Mouse (Mus musculus): ENCODE measurements around the gene Muc15.

Muc15 gene

GRCm38 (mm10) chr2:110721290-110721753, at the start of gene Muc15:
Gene Muc15 (plus strand): TSS chr2:110721340.
- no peak for DNase-seq (ENCODE audit: low read depth in 2 of 2, low spot score in 2 of 2)

GRCm38 (mm10) chr2:110709436-110709835, 11.7 kb upstream of the Muc15 start:
- no peak for DNase-seq (ENCODE audit: low read depth in 2 of 2, low spot score in 2 of 2)

- DNase-seq (ENCODE audit: low read depth in 2 of 2, low spot score in 2 of 2) = no peak
Measured at GRCm38 (mm10) chr2:110710055-110710720, 11.0 kb upstream of the Muc15 start.

GRCm38 (mm10) chr2:110719051-110719450, 2.1 kb upstream of the Muc15 start:
- no peak for DNase-seq (ENCODE audit: low read depth in 2 of 2, low spot score in 2 of 2)

DNA sequence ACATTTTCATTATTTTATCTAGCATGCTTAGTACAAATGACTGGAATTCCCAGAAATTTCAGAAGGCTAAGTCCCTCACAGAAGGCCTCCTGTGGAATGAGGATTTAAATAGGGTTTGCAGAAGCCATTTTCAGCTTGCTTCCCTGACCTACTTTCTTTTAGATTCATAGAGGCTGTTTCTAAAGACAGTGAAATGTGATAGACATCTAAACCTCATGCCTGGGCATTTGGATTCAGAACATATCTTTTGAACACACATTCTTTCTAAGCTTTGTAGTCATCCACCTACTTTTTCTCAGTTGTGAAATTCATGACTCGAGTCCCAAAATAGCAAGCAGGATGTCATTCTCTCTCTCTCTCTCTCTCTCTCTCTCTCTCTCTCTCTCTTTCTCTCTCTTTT, 1.1 kb downstream of the Muc15 start:
- no peak for DNase-seq (ENCODE audit: low read depth in 2 of 2, low spot score in 2 of 2)

DNA sequence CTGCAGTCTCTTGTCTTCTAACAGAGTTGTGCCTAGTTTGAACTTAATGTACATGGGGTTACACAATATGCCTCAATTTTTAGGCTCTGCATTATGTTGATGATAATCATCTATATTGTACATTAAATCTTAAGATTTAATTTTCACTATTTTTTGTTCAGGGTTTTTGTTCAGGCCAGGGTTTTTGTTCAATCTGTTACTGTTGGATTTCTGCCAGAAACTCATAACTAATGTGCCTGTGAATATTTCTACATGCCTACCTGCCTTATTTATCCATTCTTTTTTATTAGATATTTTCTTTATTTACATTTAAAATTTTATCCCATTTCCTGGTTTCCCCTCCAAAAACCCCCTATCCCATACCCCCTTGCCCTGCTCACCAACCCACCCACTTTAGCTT, 5.0 kb downstream of the Muc15 start:
- DNase-seq (ENCODE audit: low read depth in 2 of 2, low spot score in 2 of 2) = no peak

DNA sequence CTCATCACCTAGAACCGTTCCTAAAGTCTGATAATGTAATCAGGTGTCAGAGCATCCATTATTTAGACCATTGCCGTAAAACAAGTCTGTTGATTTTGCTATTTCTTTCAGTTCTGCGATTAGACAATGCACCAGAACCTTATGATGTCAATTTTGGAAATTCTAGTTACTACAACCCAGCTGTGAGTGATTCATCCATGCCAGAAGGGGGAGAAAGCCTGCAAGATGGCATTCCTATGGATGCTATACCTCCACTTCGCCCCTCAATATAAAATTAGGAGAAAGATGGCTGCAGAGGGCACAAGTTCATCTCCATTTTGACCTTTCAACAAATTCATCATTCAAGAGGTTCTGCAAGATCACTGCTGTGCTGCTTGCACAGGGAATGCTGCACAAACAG, 16.1 kb downstream of the Muc15 start:
- DNase-seq (ENCODE audit: low read depth in 2 of 2, low spot score in 2 of 2) = no peak

GRCm38 (mm10) chr2:110737981-110738380, 16.8 kb downstream of the Muc15 start:
- no peak for DNase-seq (ENCODE audit: low read depth in 2 of 2, low spot score in 2 of 2)

- no peak for DNase-seq (ENCODE audit: low read depth in 2 of 2, low spot score in 2 of 2)
Measured at GRCm38 (mm10) chr2:110739781-110740180, 18.6 kb downstream of the Muc15 start.

DNA sequence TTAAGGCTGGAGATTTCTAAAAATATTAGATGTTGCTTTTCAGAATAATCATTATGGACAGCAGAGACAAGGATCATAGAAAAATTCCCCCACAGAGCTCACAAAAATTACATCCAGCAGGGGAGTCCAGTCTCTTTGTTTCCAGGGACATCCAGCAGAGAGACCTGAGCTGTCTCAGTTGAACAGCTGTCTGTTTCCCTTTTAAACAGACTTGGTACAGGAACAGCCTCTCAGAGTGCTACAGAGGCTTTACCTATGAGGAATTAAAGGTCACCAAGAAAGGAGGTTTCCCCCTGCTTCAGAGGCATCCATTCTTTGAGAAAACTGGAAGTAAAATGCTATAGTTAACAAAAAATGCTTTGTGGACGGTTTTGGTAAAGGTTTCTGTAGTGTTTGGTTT, 19.4 kb downstream of the Muc15 start:
- no peak for DNase-seq (ENCODE audit: low read depth in 2 of 2, low spot score in 2 of 2)

DNA sequence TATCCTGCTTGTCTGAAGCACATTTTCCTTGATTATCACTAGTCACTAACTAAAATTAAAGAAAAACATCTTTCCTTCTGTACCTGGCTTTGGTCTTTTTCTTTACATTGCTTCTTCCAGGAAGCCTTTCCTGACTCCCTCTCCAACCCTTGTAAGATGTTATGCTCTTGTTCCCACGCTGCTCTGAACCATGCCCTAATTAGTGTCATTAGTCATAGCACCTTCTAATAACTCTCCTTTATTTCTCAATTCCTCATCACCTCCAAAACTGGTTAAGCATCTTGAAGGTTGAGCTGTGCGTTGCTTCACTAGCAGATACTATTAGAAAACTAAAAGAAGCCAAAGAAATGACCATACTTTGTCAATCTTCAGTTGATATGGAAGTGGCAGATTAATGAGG, 36.4 kb downstream of the Muc15 start:
- DNase-seq (ENCODE audit: low read depth in 2 of 2, low spot score in 2 of 2) = no peak

- no peak for DNase-seq (ENCODE audit: low read depth in 2 of 2, low spot score in 2 of 2)
Measured at GRCm38 (mm10) chr2:110759434-110759833, 38.3 kb downstream of the Muc15 start.

DNA sequence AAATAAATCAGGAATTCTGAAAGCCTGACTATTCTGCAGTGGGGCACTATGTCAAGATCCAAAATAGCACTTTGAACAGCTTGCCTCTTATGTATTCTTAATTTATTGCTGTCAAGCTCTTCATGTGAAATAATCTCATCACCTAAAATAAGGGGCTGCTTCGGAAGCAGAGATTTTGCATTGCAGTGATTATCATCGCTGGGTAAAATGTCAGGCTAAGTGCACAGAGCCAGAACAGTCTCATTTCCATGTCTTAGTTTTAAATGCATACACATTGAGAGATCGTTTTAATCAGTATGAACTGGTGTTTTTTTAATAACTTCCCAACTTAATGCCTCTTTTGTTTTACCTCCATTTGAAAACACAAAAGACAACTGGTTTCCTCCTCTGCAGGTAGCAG, 66.3 kb downstream of the Muc15 start:
- no peak for DNase-seq (ENCODE audit: low read depth in 2 of 2, low spot score in 2 of 2)

Measured in CD8-positive naive resting alpha-beta T cell, adult 2 months (primary cell).